In genomic region chr15:78843581-78844469, GRCm38 (mm10) we compare ENCODE assay signal across 8 mouse cellular contexts. TPM values are rescaled to one million over a fixed set of nuclear protein-coding genes. Genes with fewer than 3 reads are reported as not detected.
A peak's percentile ranks its signal among the peaks of the same experiment; 100 is the strongest.
DNase-seq lines count a peak whose midpoint lies in the region; ATAC-seq and TF ChIP-seq lines count a peak whose summit lies in the region.

No protein-coding gene starts in this region.

- TF ChIP-seq CTCF in layer of hippocampus, adult 2 months (conservative IDR thresholded peaks at IDR 0.05): no peak
- peak; percentile 57 for TF ChIP-seq CTCF in intestine, postnatal 0 days (IDR thresholded peaks at IDR 0.05; ENCODE audit: low read depth)

- peaks cover 33% of the 10 kb centered on the region for H3K27me3 ChIP-seq in forebrain, embryonic 14.5 days (replicated peaks; ENCODE audit: control insufficient read depth, insufficient read depth, low read length)
- no peaks in the 10 kb centered on the region for H3K27me3 ChIP-seq in intestine, postnatal 0 days (replicated peaks; ENCODE audit: control insufficient read depth, insufficient read depth, low read length)

- H3K4me1 ChIP-seq in forebrain, embryonic 14.5 days (ENCODE audit: control insufficient read depth, insufficient read depth, low read length): peaks cover 14% of the 10 kb centered on the region; the same call in 1 of the 2 replicates
- peaks cover 9% of the 10 kb centered on the region for H3K4me1 ChIP-seq in intestine, postnatal 0 days (replicated peaks; ENCODE audit: control insufficient read depth, insufficient read depth, low read length)

- peak overlapping the region; percentile 94 for H3K27ac ChIP-seq in layer of hippocampus, adult 2 months
- no peak overlapping the region; the same call in 1 of the 2 replicates for H3K27ac ChIP-seq in forebrain, embryonic 14.5 days (ENCODE audit: low read depth, low read length)
- H3K27ac ChIP-seq in intestine, postnatal 0 days (ENCODE audit: low read depth, low read length): peak overlapping the region; percentile 91

- WGBS in forebrain, embryonic 14.5 days: 47% methylated on average over 21 of the region's 21 CpGs
- 19% methylated on average over 21 of the region's 21 CpGs for WGBS in intestine, postnatal 0 days

- DNase-seq in layer of hippocampus, adult 2 months (ENCODE audit: low spot score in 2 of 2): no peak
- no peak for DNase-seq in layer of hippocampus, adult 18-20 months (ENCODE audit: low spot score in 2 of 2)
- DNase-seq in forebrain, embryonic 14.5 days (ENCODE audit: low spot score): no peak
- peak; percentile 51 for DNase-seq in lung, postnatal 14 days
- DNase-seq in thymus, postnatal 10 days (ENCODE audit: low spot score in 2 of 2): peak; percentile 53 to 68
- no peak for DNase-seq in gastrocnemius, postnatal 10 days
- no peak for DNase-seq in cerebellum, postnatal 25 days

- H3K9ac ChIP-seq in forebrain, embryonic 14.5 days (ENCODE audit: low read length): 0 out of 2 replicates have a peak overlapping the region, but pooled peaks have one; percentile 62
- H3K9ac ChIP-seq in intestine, postnatal 0 days (ENCODE audit: low read depth, low read length): peak overlapping the region; percentile 85

- peak overlapping the region; percentile 79; the same call in 1 of the 2 replicates for H3K4me2 ChIP-seq in forebrain, embryonic 14.5 days (ENCODE audit: low read length)
- H3K4me2 ChIP-seq in intestine, postnatal 0 days (replicated peaks; ENCODE audit: low read depth): peak overlapping the region; percentile 92

- ATAC-seq in forebrain, embryonic 14.5 days: no peak
- ATAC-seq in intestine, postnatal 0 days: peak; percentile 29; the same call in 1 of the 2 replicates

- H3K4me3 ChIP-seq in layer of hippocampus, adult 2 months: peak overlapping the region; percentile 62
- H3K4me3 ChIP-seq in forebrain, embryonic 14.5 days (ENCODE audit: low read depth, low read length): peak overlapping the region; percentile 39
- peak overlapping the region; percentile 68 for H3K4me3 ChIP-seq in intestine, postnatal 0 days (ENCODE audit: low read depth, low read length)

- H3K9me3 ChIP-seq in forebrain, embryonic 14.5 days (replicated peaks; ENCODE audit: control insufficient read depth, low read length): no peaks in the 10 kb centered on the region
- H3K9me3 ChIP-seq in intestine, postnatal 0 days (ENCODE audit: control insufficient read depth): no peaks in the 10 kb centered on the region

- no peaks in the 10 kb centered on the region for H3K36me3 ChIP-seq in forebrain, embryonic 14.5 days (ENCODE audit: control insufficient read depth, insufficient read depth, low read length)
- H3K36me3 ChIP-seq in intestine, postnatal 0 days (ENCODE audit: control insufficient read depth, insufficient read depth): peaks cover 11% of the 10 kb centered on the region; the same call in 1 of the 2 replicates

RNA-seq across cellular contexts. Expression of gene Cdc42ep1, which starts 1.4 kb away (rescaled TPM):
- total RNA-seq in layer of hippocampus, adult 2 months (2021): 10 to 100 TPM; 12.2 to 13.7 TPM
- 10 to 100 TPM; 11.9 to 15.8 TPM for total RNA-seq in layer of hippocampus, adult 18-20 months (2021)
- 5.1 and 8.0 TPM in 2 replicates for polyA plus RNA-seq in forebrain, embryonic 14.5 days (2014; fragmentation: Nextera tagmentation; extraction: Ambion mirVana)
- 16.8 and 17.0 TPM in 2 replicates for polyA plus RNA-seq in intestine, postnatal 0 days (2015; fragmentation: Nextera tagmentation; extraction: Ambion mirVana)
- 10 to 100 TPM; 26.3 to 35.0 TPM for total RNA-seq in gastrocnemius, postnatal 10 days (2021)

RNA-seq across cellular contexts. Expression of gene Lgals2, which starts 11.5 kb away (rescaled TPM):
- total RNA-seq in layer of hippocampus, adult 2 months (2021): not detected
- not detected for total RNA-seq in layer of hippocampus, adult 18-20 months (2021)
- not detected in 2 replicates for polyA plus RNA-seq in forebrain, embryonic 14.5 days (2014; fragmentation: Nextera tagmentation; extraction: Ambion mirVana)
- 787 and 833 TPM in 2 replicates for polyA plus RNA-seq in intestine, postnatal 0 days (2015; fragmentation: Nextera tagmentation; extraction: Ambion mirVana)
- not detected for total RNA-seq in gastrocnemius, postnatal 10 days (2021)

RNA-seq across cellular contexts. Expression of gene Gga1, which starts 33.2 kb away (rescaled TPM):
- 10 to 100 TPM; 64.0 to 64.7 TPM for total RNA-seq in layer of hippocampus, adult 2 months (2021)
- total RNA-seq in layer of hippocampus, adult 18-20 months (2021): 10 to 100 TPM; 59.0 to 61.7 TPM
- 34.8 and 46.5 TPM in 2 replicates for polyA plus RNA-seq in forebrain, embryonic 14.5 days (2014; fragmentation: Nextera tagmentation; extraction: Ambion mirVana)
- polyA plus RNA-seq in intestine, postnatal 0 days (2015; fragmentation: Nextera tagmentation; extraction: Ambion mirVana): 40.1 TPM in 2 replicates
- 10 to 100 TPM; 31.1 to 33.8 TPM for total RNA-seq in gastrocnemius, postnatal 10 days (2021)

RNA-seq across cellular contexts. Expression of gene Card10, which starts 41.0 kb away (rescaled TPM):
- 1 to 10 TPM; 5.4 to 5.5 TPM for total RNA-seq in layer of hippocampus, adult 2 months (2021)
- total RNA-seq in layer of hippocampus, adult 18-20 months (2021): 1 to 10 TPM; 5.9 to 6.7 TPM
- 1.1 and 1.4 TPM in 2 replicates for polyA plus RNA-seq in forebrain, embryonic 14.5 days (2014; fragmentation: Nextera tagmentation; extraction: Ambion mirVana)
- 3.2 and 3.9 TPM in 2 replicates for polyA plus RNA-seq in intestine, postnatal 0 days (2015; fragmentation: Nextera tagmentation; extraction: Ambion mirVana)
- total RNA-seq in gastrocnemius, postnatal 10 days (2021): 10 to 100 TPM in 1 of 2 experiments, 1 to 10 TPM in 1; 9.3 to 11.3 TPM

RNA-seq across cellular contexts. Expression of gene Gm49510, which starts 55.6 kb away (rescaled TPM):
- under 1 TPM in 1 of 2 experiments, not detected in 1; 0.27 TPM for total RNA-seq in layer of hippocampus, adult 2 months (2021)
- total RNA-seq in layer of hippocampus, adult 18-20 months (2021): under 1 TPM in 1 of 2 experiments, not detected in 1; 0.52 TPM
- polyA plus RNA-seq in forebrain, embryonic 14.5 days (2014; fragmentation: Nextera tagmentation; extraction: Ambion mirVana): not detected in 2 replicates
- 0.21 TPM in 1 of 2 replicates, not detected in the other for polyA plus RNA-seq in intestine, postnatal 0 days (2015; fragmentation: Nextera tagmentation; extraction: Ambion mirVana)
- not detected for total RNA-seq in gastrocnemius, postnatal 10 days (2021)

Comparison
In these comparisons a context has a peak if more than half of its experiments do, and no peak if none do; other contexts are left out.
1. DNase-seq: peak in lung, postnatal 14 days (single experiment) and thymus, postnatal 10 days (2 of 2); none in layer of hippocampus, adult 2 months (0 of 2), layer of hippocampus, adult 18-20 months (0 of 2), forebrain, embryonic 14.5 days (single experiment), gastrocnemius, postnatal 10 days (single experiment) and cerebellum, postnatal 25 days (0 of 2).
2. Peak in every context shown above with its lines, with median percentiles within 50 percentile points of each other: H3K4me3 ChIP-seq.